Mouse (Mus musculus): ENCODE measurements around the gene Tlk2. TPM values are rescaled to one million over a fixed set of nuclear protein-coding genes. Genes with fewer than 3 reads are reported as not detected.
A peak's percentile ranks its signal among the peaks of the same experiment; 100 is the strongest.
"Not testable (repeated sequence)": the region's sequence is repeated elsewhere in the genome, so short reads cannot be mapped to it uniquely, and the experiment has no call there.

The Tlk2 gene
- 29.6 and 31.9 TPM in 2 replicates for polyA plus RNA-seq (2016; fragmentation: Nextera tagmentation; extraction: Ambion mirVana)

DNA sequence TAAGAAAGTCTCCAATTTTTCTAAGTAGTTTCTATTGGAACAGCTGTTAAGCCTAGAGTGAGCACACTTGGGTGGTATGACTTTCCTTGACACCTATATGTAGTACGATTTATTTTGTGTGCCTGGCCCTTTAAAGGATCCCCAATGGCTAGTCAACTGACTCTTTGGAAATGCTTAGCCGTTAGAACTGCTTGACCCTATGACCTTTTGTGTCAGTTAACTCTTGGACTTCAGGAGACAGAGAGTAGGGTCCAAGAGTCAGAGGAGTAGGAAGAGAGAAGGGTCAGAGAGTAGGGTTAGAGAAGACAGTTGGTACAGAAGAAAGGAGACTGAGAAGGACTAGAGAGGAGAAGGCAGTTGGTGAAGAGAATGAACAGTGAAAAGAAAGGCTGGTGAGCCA is at the start of gene Tlk2:
Gene Tlk2 (plus strand): TSS at position 292 of the 400 bp plus-strand sequence.
- H3K9me3 ChIP-seq: no peaks in the 10 kb centered on the region
- no peak within 1 kb of the TSS for H3K9ac ChIP-seq (replicated peaks)
- ATAC-seq (ENCODE audit: insufficient number of reproducible peaks, insufficient read depth, low FRiP score, low TSS enrichment, low read depth): no peak
- H3K36me3 ChIP-seq: peaks cover 13% of the 10 kb centered on the region; the same call in 1 of the 2 replicates
- WGBS: 44% methylated on average over 2 of the region's 2 CpGs
- peak within 1 kb of the TSS; percentile 87 for H3K4me2 ChIP-seq
- peaks cover 22% of the 10 kb centered on the region for H3K4me1 ChIP-seq (replicated peaks)
- peak within 1 kb of the TSS; percentile 94; the same call in 1 of the 2 replicates for H3K4me3 ChIP-seq (replicated peaks)
- H3K27ac ChIP-seq: no peak within 1 kb of the TSS
- H3K27me3 ChIP-seq: no peaks in the 10 kb centered on the region

DNA sequence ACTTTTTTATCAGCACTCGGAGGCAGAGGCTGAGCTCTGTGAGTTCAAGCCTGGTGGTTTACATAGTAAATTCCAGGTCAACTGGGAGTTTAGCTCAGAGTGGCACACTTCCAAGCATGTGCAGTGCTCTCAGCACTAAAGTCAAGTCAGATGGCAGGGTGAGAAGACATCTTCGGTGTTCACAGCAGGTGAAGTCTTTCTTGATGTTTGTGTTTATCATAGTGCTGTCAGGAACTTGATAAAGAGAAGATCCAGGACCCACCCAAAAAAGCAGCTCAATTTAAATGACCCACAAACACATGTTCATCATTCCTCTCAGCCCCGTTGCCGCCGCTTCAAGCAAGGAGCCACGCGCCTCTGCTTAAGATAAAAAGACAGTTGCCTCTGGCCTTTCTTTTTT is 42.9 kb upstream of the Tlk2 start:
- 95% methylated on average over 7 of the region's 7 CpGs for WGBS
- H3K36me3 ChIP-seq: peaks cover 98% of the 10 kb centered on the region
- ATAC-seq (ENCODE audit: insufficient number of reproducible peaks, insufficient read depth, low FRiP score, low TSS enrichment, low read depth): no peak

DNA sequence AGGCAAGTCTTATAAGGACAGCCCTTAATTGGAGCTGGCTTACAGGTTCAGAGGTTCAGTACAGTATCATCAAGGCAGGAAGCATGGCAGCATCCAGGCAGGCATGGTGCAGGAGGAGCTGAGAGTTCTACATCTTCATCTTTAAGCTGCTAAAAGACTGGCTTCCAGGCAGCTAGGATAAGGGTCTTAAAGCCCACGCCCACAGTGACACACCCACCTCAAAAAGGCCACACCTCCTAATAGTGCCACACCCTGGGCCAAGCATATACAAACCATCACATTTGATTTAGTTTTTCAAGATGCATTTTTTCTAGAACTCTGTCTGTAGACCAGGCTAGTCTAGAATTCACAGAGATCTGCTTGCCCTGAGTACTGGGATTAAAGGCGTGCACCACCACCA is 41.4 kb upstream of the Tlk2 start:
- WGBS: 91% methylated on average over 2 of the region's 2 CpGs
- peaks cover 96% of the 10 kb centered on the region for H3K36me3 ChIP-seq

More for the DNA sequence above, 42.9 kb upstream of the Tlk2 start:
- no peaks in the 10 kb centered on the region for H3K9me3 ChIP-seq
- no peak overlapping the region for H3K9ac ChIP-seq (replicated peaks)
- H3K27me3 ChIP-seq: no peaks in the 10 kb centered on the region
- H3K27ac ChIP-seq: no peak overlapping the region
- no peaks in the 10 kb centered on the region for H3K4me1 ChIP-seq (replicated peaks)
- no peak overlapping the region for H3K4me3 ChIP-seq (replicated peaks)
- H3K4me2 ChIP-seq: no peak overlapping the region

DNA sequence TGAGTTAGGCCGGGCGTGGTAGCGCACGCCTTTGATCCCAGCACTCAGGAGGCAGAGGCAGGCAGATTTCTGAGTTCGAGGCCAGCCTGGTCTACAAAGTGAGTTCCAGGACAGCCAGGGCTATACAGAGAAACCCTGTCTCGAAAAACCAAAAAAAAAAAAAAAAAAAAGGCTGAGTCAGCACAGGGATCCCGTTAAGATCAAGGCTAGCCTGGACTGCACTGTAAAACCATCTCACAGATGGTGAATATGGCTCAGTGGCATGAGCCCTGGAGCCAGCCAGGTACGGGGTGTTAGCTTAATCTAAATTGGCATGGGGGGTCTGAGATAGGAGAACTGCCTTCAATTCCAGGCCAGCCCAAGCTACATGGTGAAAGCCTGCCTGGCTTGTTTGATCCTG is 38.1 kb upstream of the Tlk2 start:
- not testable (repeated sequence) for H3K27me3 ChIP-seq; H3K4me2 ChIP-seq; H3K9me3 ChIP-seq; ATAC-seq (ENCODE audit: insufficient number of reproducible peaks, insufficient read depth, low FRiP score, low TSS enrichment, low read depth); H3K27ac ChIP-seq; H3K4me1 ChIP-seq (replicated peaks); H3K9ac ChIP-seq (replicated peaks); H3K4me3 ChIP-seq (replicated peaks)
- 90% methylated on average over 8 of the region's 8 CpGs for WGBS
- peaks cover 64% of the 10 kb centered on the region for H3K36me3 ChIP-seq

More for the DNA sequence above, 41.4 kb upstream of the Tlk2 start:
- H3K4me2 ChIP-seq; H3K27me3 ChIP-seq; ATAC-seq (ENCODE audit: insufficient number of reproducible peaks, insufficient read depth, low FRiP score, low TSS enrichment, low read depth); H3K4me3 ChIP-seq (replicated peaks); H3K9ac ChIP-seq (replicated peaks); H3K9me3 ChIP-seq; H3K27ac ChIP-seq; H3K4me1 ChIP-seq (replicated peaks): not testable (repeated sequence)

DNA sequence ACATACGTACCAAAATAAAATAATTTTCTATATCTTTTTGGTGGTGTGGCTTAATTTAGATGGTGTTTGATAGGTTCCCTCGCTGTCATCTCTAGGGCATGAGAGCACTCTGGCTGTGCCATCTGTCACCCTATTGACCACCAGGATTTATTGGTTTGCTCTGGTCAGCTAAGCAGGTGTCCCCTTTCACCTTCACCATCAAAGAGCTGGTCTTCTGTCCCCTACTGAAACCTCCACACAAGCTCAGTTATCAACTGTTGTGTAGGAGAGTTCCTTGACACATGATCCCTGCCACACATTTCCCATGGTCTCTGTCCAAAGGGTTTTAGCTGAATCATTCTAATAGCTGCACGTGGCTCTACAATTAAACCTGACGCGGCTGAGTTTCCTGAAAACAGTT is 37.5 kb upstream of the Tlk2 start:
- Histone ChIP-seq H3K4me3 (replicated peaks) (no peak overlapping the region), H3K4me2 (no peak overlapping the region), H3K27ac (no peak overlapping the region), H3K4me1 (replicated peaks) (no peaks in the 10 kb centered on the region), H3K9me3 (no peaks in the 10 kb centered on the region), H3K9ac (replicated peaks) (no peak overlapping the region), H3K27me3 (peaks cover 10% of the 10 kb centered on the region; the same call in 1 of the 2 replicates), H3K36me3 (peaks cover 58% of the 10 kb centered on the region)
- ATAC-seq (ENCODE audit: insufficient number of reproducible peaks, insufficient read depth, low FRiP score, low TSS enrichment, low read depth): no peak
- WGBS: 87% methylated on average over 5 of the region's 5 CpGs

DNA sequence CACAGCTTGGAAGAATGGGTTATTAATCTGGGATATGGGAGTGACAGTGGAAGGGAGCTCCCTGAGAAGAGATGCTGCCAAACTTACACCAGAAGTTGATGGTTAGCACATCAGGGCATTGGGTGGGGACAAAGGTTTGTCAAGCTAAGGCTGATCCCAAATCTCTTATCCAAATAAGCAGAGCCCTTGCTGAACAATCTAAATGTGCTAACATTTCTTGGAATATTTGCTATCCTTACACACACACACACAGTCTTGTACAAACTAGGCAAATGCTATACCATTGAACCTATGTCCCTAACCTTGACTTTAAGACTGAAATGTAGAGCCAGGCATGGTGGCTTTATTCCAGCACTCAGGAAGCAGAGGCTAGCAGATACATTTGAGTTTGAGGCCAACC is 35.0 kb upstream of the Tlk2 start:
- no peak overlapping the region for H3K9ac ChIP-seq (replicated peaks)
- H3K9me3 ChIP-seq: no peaks in the 10 kb centered on the region
- no peak overlapping the region for H3K27ac ChIP-seq
- no peak overlapping the region for H3K4me3 ChIP-seq (replicated peaks)
- H3K36me3 ChIP-seq: peaks cover 33% of the 10 kb centered on the region
- peaks cover 16% of the 10 kb centered on the region for H3K27me3 ChIP-seq
- no peaks in the 10 kb centered on the region for H3K4me1 ChIP-seq (replicated peaks)
- ATAC-seq (ENCODE audit: insufficient number of reproducible peaks, insufficient read depth, low FRiP score, low TSS enrichment, low read depth): no peak
- no peak overlapping the region for H3K4me2 ChIP-seq

DNA sequence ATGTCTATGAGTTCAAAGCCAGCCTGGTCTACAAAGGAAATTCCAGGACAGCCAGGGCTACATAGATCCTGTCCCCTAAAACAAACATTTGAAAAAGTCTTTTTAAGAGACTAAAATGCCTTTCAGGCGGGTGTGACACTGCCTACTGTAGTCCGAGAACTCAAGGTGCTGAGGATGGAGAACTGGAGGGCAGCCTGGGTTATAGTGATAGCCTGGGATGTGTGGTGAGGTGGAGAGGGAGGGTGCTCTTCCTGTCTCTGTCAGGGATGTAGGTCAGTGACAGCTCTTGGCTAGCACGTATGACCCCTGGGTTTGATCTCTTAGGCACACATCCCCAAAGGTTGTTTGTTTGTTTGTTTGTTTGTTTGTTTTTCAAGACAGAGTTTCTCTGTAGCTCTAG is 34.5 kb upstream of the Tlk2 start:
- Histone ChIP-seq H3K27ac (no peak overlapping the region), H3K9ac (replicated peaks) (no peak overlapping the region), H3K4me3 (replicated peaks) (no peak overlapping the region), H3K4me2 (no peak overlapping the region), H3K4me1 (replicated peaks) (no peaks in the 10 kb centered on the region), H3K9me3 (no peaks in the 10 kb centered on the region), H3K27me3 (peaks cover 16% of the 10 kb centered on the region), H3K36me3 (peaks cover 28% of the 10 kb centered on the region)
- 86% methylated on average over 3 of the region's 3 CpGs for WGBS
- ATAC-seq (ENCODE audit: insufficient number of reproducible peaks, insufficient read depth, low FRiP score, low TSS enrichment, low read depth): no peak

DNA sequence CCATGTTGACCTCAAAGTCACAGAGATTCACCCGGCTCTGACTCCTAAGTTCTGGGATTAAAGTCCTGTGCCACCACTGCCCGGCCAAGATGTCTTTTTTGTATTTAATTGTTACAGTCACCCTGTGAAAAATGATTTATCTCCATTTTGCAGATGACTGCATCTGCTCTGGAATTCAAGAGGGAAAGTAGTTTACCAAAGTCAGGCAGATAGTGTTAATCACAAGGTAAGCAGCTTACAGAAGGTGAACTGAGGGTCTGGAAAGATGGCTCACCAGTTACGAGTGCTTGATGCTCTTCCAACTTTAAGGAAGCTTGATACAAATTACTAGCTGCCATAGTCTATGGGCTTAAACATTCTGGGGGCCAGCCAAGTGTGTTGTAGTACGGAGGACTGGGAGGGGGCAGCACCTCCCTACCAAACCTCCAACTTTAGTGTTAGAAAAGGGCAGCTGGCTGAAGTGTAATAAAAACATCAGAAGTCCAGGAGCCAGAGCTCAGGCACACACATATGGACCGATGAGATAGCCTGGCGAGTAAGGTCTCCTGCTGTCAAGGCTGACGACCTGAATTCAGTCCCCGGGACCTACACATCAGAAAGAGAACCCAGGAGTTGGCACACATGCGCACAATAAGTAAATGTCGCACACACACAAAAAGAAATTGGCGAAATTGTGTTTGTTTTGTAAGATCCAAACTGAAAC is 33.9 kb upstream of the Tlk2 start:
- Histone ChIP-seq H3K4me2 (no peak overlapping the region), H3K4me3 (replicated peaks) (no peak overlapping the region), H3K27ac (no peak overlapping the region), H3K9ac (replicated peaks) (no peak overlapping the region), H3K9me3 (no peaks in the 10 kb centered on the region), H3K4me1 (replicated peaks) (no peaks in the 10 kb centered on the region), H3K36me3 (peaks cover 23% of the 10 kb centered on the region), H3K27me3 (peaks cover 16% of the 10 kb centered on the region)
- 66% methylated on average over 11 of the region's 11 CpGs for WGBS
- ATAC-seq (ENCODE audit: insufficient number of reproducible peaks, insufficient read depth, low FRiP score, low TSS enrichment, low read depth): no peak

DNA sequence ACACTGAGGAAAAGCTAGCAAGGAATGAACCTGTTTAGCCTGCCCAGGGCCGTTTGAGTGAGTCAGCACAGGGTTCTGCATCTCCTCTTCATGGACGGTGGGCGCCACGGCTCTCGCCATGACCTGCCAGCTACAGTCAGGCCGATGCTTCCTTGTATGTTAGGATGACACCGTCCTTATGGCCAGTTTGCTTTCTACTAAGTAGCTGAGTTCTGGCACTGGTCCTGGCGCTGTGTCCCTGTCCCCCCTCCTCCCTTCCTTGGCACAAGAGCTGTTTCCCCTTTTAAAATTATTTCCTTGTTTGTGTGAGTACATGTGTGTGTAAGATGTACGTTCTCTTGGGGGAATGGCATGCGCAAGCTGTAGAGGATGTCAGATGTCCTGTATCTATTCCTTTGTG is 33.4 kb upstream of the Tlk2 start:
- no peaks in the 10 kb centered on the region for H3K9me3 ChIP-seq
- H3K4me1 ChIP-seq (replicated peaks): no peaks in the 10 kb centered on the region
- no peak overlapping the region for H3K27ac ChIP-seq
- H3K36me3 ChIP-seq: peaks cover 17% of the 10 kb centered on the region
- WGBS: 86% methylated on average over 10 of the region's 10 CpGs
- H3K9ac ChIP-seq (replicated peaks): no peak overlapping the region
- H3K4me2 ChIP-seq: no peak overlapping the region
- H3K27me3 ChIP-seq: peaks cover 18% of the 10 kb centered on the region
- no peak for ATAC-seq (ENCODE audit: insufficient number of reproducible peaks, insufficient read depth, low FRiP score, low TSS enrichment, low read depth)
- no peak overlapping the region for H3K4me3 ChIP-seq (replicated peaks)

DNA sequence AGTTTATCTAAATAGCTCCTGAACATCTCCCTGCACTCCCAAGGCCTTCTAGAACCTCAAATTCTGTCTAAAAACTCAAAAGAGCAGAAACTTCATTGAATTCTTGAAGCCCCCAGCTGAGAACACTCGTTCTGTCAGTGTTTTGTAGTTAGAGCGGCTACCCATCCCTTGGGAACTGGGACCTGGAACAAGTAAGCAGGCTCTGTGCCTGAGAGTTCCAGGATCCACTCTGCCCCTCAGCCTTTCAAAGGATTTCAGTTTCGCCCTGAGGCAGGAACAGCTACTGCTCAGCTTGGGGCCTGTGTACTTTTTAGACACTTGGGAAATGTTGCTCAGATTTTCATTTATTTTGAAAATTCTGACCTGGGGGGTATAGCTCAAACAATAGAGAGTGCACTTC is 32.0 kb upstream of the Tlk2 start, which contains the start of gene Gm10842:
Gene Gm10842 (plus strand): TSS at position 301 of the 400 bp plus-strand sequence.
- peaks cover 7% of the 10 kb centered on the region for H3K4me1 ChIP-seq (replicated peaks)
- H3K4me3 ChIP-seq (replicated peaks): no peak within 1 kb of the TSS
- H3K9me3 ChIP-seq: no peaks in the 10 kb centered on the region
- ATAC-seq (ENCODE audit: insufficient number of reproducible peaks, insufficient read depth, low FRiP score, low TSS enrichment, low read depth): no peak
- H3K36me3 ChIP-seq: peaks cover 7% of the 10 kb centered on the region; the same call in 1 of the 2 replicates
- no peak within 1 kb of the TSS for H3K9ac ChIP-seq (replicated peaks)
- H3K27me3 ChIP-seq: peaks cover 31% of the 10 kb centered on the region
- 71% methylated on average over 3 of the region's 3 CpGs for WGBS
- H3K4me2 ChIP-seq: no peak within 1 kb of the TSS
- H3K27ac ChIP-seq: no peak within 1 kb of the TSS

DNA sequence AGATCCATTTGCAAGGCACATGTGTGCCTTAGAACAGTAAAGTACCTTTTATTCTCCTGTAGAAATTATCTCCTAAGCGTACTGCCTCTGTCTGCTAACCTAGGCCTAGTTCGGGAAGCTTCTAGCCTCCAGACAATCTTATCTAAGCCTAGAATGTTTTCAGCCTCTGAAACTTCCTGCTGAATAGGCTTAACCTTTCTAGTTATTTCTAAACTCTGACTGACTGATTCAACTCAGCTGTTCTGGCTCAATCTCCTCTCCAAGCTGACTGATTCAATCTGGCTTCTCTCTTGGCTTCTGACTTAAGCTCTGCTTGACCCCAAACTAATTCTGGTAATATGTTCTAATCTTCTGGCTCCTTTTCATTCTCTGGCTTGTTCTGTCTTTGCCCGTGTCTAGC is 29.3 kb upstream of the Tlk2 start:
- no peaks in the 10 kb centered on the region for H3K9me3 ChIP-seq
- ATAC-seq (ENCODE audit: insufficient number of reproducible peaks, insufficient read depth, low FRiP score, low TSS enrichment, low read depth): no peak
- 79% methylated on average over 3 of the region's 3 CpGs for WGBS

DNA sequence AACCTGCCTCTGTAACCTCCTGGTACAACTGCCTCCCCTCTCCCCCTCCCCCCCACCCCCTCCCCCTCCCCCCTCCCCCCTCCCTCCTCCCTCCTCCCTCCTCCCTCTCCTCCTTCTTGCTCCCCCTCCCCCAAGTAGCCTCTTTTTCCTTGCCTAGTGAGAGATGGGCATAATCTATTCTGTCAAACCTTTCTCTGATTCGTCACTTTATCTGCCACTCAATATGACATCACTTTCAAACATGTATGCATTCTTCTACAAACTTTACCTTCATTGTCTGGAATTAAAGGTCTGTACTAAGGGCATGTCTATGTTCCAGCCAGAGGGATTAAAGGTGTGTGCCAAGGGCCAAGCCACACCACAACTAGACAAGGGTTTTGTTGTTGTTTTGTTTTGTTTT is 28.8 kb upstream of the Tlk2 start:
- Histone ChIP-seq H3K4me3 (replicated peaks) (no peak overlapping the region), H3K9me3 (no peaks in the 10 kb centered on the region), H3K27me3 (peaks cover 40% of the 10 kb centered on the region), H3K27ac (no peak overlapping the region), H3K36me3 (no peaks in the 10 kb centered on the region), H3K4me1 (replicated peaks) (peaks cover 34% of the 10 kb centered on the region), H3K4me2 (no peak overlapping the region), H3K9ac (replicated peaks) (no peak overlapping the region)
- ATAC-seq (ENCODE audit: insufficient number of reproducible peaks, insufficient read depth, low FRiP score, low TSS enrichment, low read depth): no peak
- WGBS: 89% methylated on average over 1 of the region's 1 CpGs

More for the DNA sequence above, 29.3 kb upstream of the Tlk2 start:
- H3K4me2 ChIP-seq: no peak overlapping the region
- H3K9ac ChIP-seq (replicated peaks): no peak overlapping the region
- H3K27ac ChIP-seq: no peak overlapping the region
- peaks cover 34% of the 10 kb centered on the region for H3K4me1 ChIP-seq (replicated peaks)
- H3K4me3 ChIP-seq (replicated peaks): no peak overlapping the region
- H3K27me3 ChIP-seq: peaks cover 37% of the 10 kb centered on the region
- no peaks in the 10 kb centered on the region for H3K36me3 ChIP-seq

Measured in limb, embryonic 12.5 days (tissue).